8 mouse cellular contexts compared by ENCODE assay signal in genomic region chr12:84217111-84217507, GRCm38 (mm10). TPM values are rescaled to one million over a fixed set of nuclear protein-coding genes. Genes with fewer than 3 reads are reported as not detected.
A peak's percentile ranks its signal among the peaks of the same experiment; 100 is the strongest.
DNase-seq lines count a peak whose midpoint lies in the region; ATAC-seq and TF ChIP-seq lines count a peak whose summit lies in the region.

No protein-coding gene starts in this region.

- no peak for TF ChIP-seq POLR2A in heart, adult 2 months (IDR thresholded peaks at IDR 0.05; ENCODE audit: insufficient read depth, low read depth, low read length)

- H3K79me2 ChIP-seq in heart, adult 2 months (replicated peaks; ENCODE audit: control insufficient read depth, insufficient read depth, low read length) = peaks cover 7% of the 10 kb centered on the region

- 24% methylated on average over 4 of the region's 4 CpGs for WGBS in heart, adult 2 months
- 43% methylated on average over 4 of the region's 4 CpGs for WGBS in embryonic facial prominence, embryonic 11.5 days
- 34% methylated on average over 4 of the region's 4 CpGs for WGBS in hindbrain, postnatal 0 days
- WGBS in midbrain, embryonic 10.5 days = 34% methylated on average over 4 of the region's 4 CpGs

- no peak for DNase-seq in heart, adult 2 months
- no peak for DNase-seq in heart, adult 18-20 months
- DNase-seq in embryonic facial prominence, embryonic 11.5 days (ENCODE audit: low spot score) = no peak
- no peak for DNase-seq in hindbrain, postnatal 0 days (ENCODE audit: low spot score)
- DNase-seq in midbrain, embryonic 10.5 days (ENCODE audit: low spot score) = no peak
- DNase-seq in cerebellum, adult 9-10 months = no peak
- no peak for DNase-seq in cerebellum, postnatal 10 days
- no peak for DNase-seq in cerebellum, adult 11-12 months

- no peak for TF ChIP-seq EP300 in heart, adult 2 months (IDR thresholded peaks at IDR 0.05; ENCODE audit: insufficient read depth, low read depth, low read length)

- no peak for TF ChIP-seq CTCF in heart, adult 2 months (IDR thresholded peaks at IDR 0.05)
- TF ChIP-seq CTCF in hindbrain, postnatal 0 days (IDR thresholded peaks at IDR 0.05; ENCODE audit: low read depth) = no peak

- ATAC-seq in embryonic facial prominence, embryonic 11.5 days (replicated peaks; ENCODE audit: insufficient number of reproducible peaks, low FRiP score, low TSS enrichment, low read depth) = no peak
- no peak for ATAC-seq in hindbrain, postnatal 0 days

- no peaks in the 10 kb centered on the region for H3K9me3 ChIP-seq in embryonic facial prominence, embryonic 11.5 days (replicated peaks; ENCODE audit: control insufficient read depth, low read length)
- no peaks in the 10 kb centered on the region for H3K9me3 ChIP-seq in hindbrain, postnatal 0 days (ENCODE audit: low read length)
- 0 out of 2 replicates have a peak, but pooled peaks cover 3% of the 10 kb centered on the region for H3K9me3 ChIP-seq in midbrain, embryonic 10.5 days (replicated peaks)

- peaks cover 22% of the 10 kb centered on the region for H3K4me1 ChIP-seq in heart, adult 2 months (ENCODE audit: control insufficient read depth, insufficient read depth, low read length)
- no peaks in the 10 kb centered on the region; the same call in 1 of the 2 replicates for H3K4me1 ChIP-seq in embryonic facial prominence, embryonic 11.5 days (ENCODE audit: control insufficient read depth, insufficient read depth, low read length)
- peaks cover 3% of the 10 kb centered on the region for H3K4me1 ChIP-seq in hindbrain, postnatal 0 days (ENCODE audit: insufficient read depth, low read length)
- H3K4me1 ChIP-seq in midbrain, embryonic 10.5 days = peaks cover 69% of the 10 kb centered on the region

- peak overlapping the region; percentile 91 for H3K4me3 ChIP-seq in heart, adult 2 months
- H3K4me3 ChIP-seq in embryonic facial prominence, embryonic 11.5 days (ENCODE audit: low read depth, low read length) = peak overlapping the region; percentile 74; the same call in 1 of the 2 replicates
- H3K4me3 ChIP-seq in hindbrain, postnatal 0 days (ENCODE audit: low read length) = no peak overlapping the region; the same call in 1 of the 2 replicates
- H3K4me3 ChIP-seq in midbrain, embryonic 10.5 days = peak overlapping the region; percentile 74

- H3K27ac ChIP-seq in heart, adult 2 months = peak overlapping the region; percentile 92
- H3K27ac ChIP-seq in embryonic facial prominence, embryonic 11.5 days (replicated peaks; ENCODE audit: low read depth, low read length) = no peak overlapping the region
- no peak overlapping the region for H3K27ac ChIP-seq in hindbrain, postnatal 0 days
- H3K27ac ChIP-seq in midbrain, embryonic 10.5 days (replicated peaks) = peak overlapping the region; percentile 94; the same call in 1 of the 2 replicates

- H3K4me2 ChIP-seq in embryonic facial prominence, embryonic 11.5 days (ENCODE audit: low read depth, low read length) = peak overlapping the region; percentile 41; the same call in 1 of the 2 replicates
- H3K4me2 ChIP-seq in hindbrain, postnatal 0 days (ENCODE audit: low read depth, low read length) = peak overlapping the region; percentile 97; the same call in 1 of the 2 replicates

- intact Hi-C loops in heart, adult 2 months (cut with DNase I) = no loop called here

- peak overlapping the region; percentile 18; the same call in 1 of the 2 replicates for H3K9ac ChIP-seq in heart, adult 2 months (ENCODE audit: low read depth, low read length)
- peak overlapping the region; percentile 86; the same call in 1 of the 2 replicates for H3K9ac ChIP-seq in embryonic facial prominence, embryonic 11.5 days (replicated peaks; ENCODE audit: low read length)
- H3K9ac ChIP-seq in hindbrain, postnatal 0 days (replicated peaks; ENCODE audit: low read length) = no peak overlapping the region

- H3K27me3 ChIP-seq in heart, adult 2 months (ENCODE audit: control insufficient read depth, insufficient read depth, low read length) = no peaks in the 10 kb centered on the region
- no peaks in the 10 kb centered on the region for H3K27me3 ChIP-seq in embryonic facial prominence, embryonic 11.5 days (ENCODE audit: control insufficient read depth, insufficient read depth, low read length)
- H3K27me3 ChIP-seq in hindbrain, postnatal 0 days (ENCODE audit: insufficient read depth, low read length) = no peaks in the 10 kb centered on the region
- H3K27me3 ChIP-seq in midbrain, embryonic 10.5 days (ENCODE audit: low read depth, poor library complexity, severe bottlenecking) = peaks cover 56% of the 10 kb centered on the region

- H3K36me3 ChIP-seq in heart, adult 2 months (ENCODE audit: control insufficient read depth, insufficient read depth, low read length) = no peaks in the 10 kb centered on the region; the same call in 1 of the 2 replicates
- no peaks in the 10 kb centered on the region for H3K36me3 ChIP-seq in embryonic facial prominence, embryonic 11.5 days (replicated peaks; ENCODE audit: control insufficient read depth, insufficient read depth, low read depth, low read length)
- no peaks in the 10 kb centered on the region for H3K36me3 ChIP-seq in hindbrain, postnatal 0 days (ENCODE audit: insufficient read depth, low read length)
- H3K36me3 ChIP-seq in midbrain, embryonic 10.5 days = peaks cover 2% of the 10 kb centered on the region; the same call in 1 of the 2 replicates

RNA-seq across cellular contexts. Expression of gene Elmsan1, which starts 1.6 kb away (rescaled TPM):
- total RNA-seq in heart, adult 2 months (2021) = 10 to 100 TPM; 12.3 to 14.7 TPM
- polyA plus RNA-seq in heart, adult 2 months (2012; rRNA removed) = 8.1 and 8.4 TPM in 2 replicates
- total RNA-seq in heart, adult 18-20 months (2021) = 10 to 100 TPM; 10.5 to 13.3 TPM
- 3.6 and 4.1 TPM in 2 replicates for polyA plus RNA-seq in embryonic facial prominence, embryonic 11.5 days (2014; fragmentation: Nextera tagmentation; extraction: Ambion mirVana)
- 9.3 and 11.5 TPM in 2 replicates for total RNA-seq in hindbrain, postnatal 0 days (2014; rRNA removed)
- polyA plus RNA-seq in hindbrain, postnatal 0 days (2015; fragmentation: Nextera tagmentation; extraction: Ambion mirVana) = 2.7 and 3.0 TPM in 2 replicates
- polyA plus RNA-seq in midbrain, embryonic 10.5 days (2016; fragmentation: Nextera tagmentation; extraction: Ambion mirVana) = 5.9 and 6.3 TPM in 2 replicates

Comparison
In these comparisons a context has a peak if more than half of its experiments do, and no peak if none do; other contexts are left out.
1. H3K27ac ChIP-seq: peak in heart, adult 2 months (single experiment) and midbrain, embryonic 10.5 days (single experiment); none in embryonic facial prominence, embryonic 11.5 days (single experiment) and hindbrain, postnatal 0 days (single experiment).